Mouse (Mus musculus) liver, postnatal 0 days (tissue): Measurements from ENCODE around the gene Palld.

Experiments
- CTCF ChIP-seq: sonication (generic); IDR thresholded peaks from 2 replicates; pipeline ENCODE4 v1.5.1; 2016; ENCODE audit warnings: antibody characterized with exemption, low read depth
- EP300 ChIP-seq: IDR thresholded peaks from 2 replicates; pipeline ENCODE4 v1.6.1; 2016; ENCODE audit warnings: antibody characterized with exemption, low read depth, mild to moderate bottlenecking

- TF ChIP-seq CTCF (no peak), EP300 (no peak)
Observed at GRCm38 (mm10) chr8:61617651-61618050, 284.8 kb downstream of the Palld start.
